Mouse (Mus musculus): ENCODE data around the gene Zranb1.

GRCm38 (mm10) chr7:133008663-133009062 lies 77.7 kb downstream of the Zranb1 start:
- TF ChIP-seq CTCF (IDR thresholded peaks at IDR 0.05; ENCODE audit: low read depth, low read length) (no peak), TAL1 (conservative IDR thresholded peaks at IDR 0.05; ENCODE audit: low read depth, low read length) (no peak), GATA1 (IDR thresholded peaks at IDR 0.05; ENCODE audit: borderline replicate concordance, low read length) (no peak), GATA2 (IDR thresholded peaks at IDR 0.05; ENCODE audit: borderline replicate concordance, low read depth, low read length) (no peak)

All from G1E (cell line).